Mouse (Mus musculus) MEL-GATA-1-ER (cell line): ENCODE measurements around the gene Scly.
A peak's percentile ranks its signal among the peaks of the same experiment; 100 is the strongest.

ENCODE experiments used
- DNase-seq: peaks from one replicate; pipeline ENCODE4 v3.0.0-alpha.2; 2012; ENCODE audit warnings: low read depth; ENCODE audit errors: extremely low read depth

The Scly gene

DNA sequence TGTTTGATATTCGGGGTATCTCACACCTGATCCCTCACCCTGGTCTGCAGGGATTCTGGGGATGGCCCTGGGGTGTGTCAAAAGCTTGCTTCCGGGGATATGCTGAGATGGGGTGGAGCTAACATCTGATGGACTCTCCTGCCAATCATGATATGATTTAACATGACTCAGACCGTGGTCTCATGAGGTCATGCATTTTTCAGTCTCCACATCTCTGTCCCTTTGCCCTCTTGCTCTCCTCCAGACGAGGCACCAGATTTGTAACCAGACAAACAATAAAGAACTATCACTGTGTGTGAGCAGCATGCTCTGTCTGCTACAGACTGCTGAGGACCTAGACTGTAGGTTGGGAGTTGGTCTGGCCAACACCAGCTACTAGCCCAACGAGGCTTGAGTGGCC is 64.0 kb downstream of the Scly start:
- no peak for DNase-seq

DNA sequence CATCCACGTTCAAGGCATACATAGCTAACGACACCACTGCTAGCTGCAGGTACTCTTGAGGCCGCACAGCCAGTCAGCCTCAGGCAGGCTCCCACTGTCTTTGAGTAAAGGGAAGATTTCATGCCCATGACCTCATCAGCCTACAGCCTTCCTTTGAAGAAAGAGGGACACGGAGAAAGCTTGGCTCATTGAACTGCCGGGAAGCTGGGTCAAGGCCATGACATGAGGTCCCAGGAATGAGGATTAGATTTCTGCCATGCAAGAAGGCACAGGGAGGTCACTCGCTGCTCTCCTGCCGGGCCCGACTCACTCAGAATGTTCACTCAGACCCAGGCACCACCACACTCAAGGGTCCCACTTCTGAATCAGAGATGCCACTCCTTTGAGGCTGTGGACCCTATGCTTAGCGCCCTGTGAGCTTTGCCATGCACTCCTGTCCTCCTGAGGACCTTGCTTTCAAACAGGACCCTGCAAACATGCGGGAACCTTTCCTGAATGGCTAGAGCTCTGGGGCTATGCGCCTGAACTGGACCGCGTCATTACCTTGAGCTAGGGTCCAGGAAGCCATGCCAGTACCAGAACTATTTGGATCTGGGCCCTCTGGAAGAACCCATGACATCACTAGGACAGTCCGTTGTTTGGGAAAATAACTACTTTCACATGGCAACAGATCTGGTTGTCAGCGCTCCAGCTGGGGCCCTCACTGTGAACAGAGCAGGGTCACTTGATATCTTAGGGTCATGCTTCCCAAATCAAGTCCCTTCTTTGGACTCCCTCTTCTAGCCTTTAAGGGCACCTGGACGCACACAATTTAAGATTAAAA is 66.9 kb downstream of the Scly start:
- no peak for DNase-seq

DNA sequence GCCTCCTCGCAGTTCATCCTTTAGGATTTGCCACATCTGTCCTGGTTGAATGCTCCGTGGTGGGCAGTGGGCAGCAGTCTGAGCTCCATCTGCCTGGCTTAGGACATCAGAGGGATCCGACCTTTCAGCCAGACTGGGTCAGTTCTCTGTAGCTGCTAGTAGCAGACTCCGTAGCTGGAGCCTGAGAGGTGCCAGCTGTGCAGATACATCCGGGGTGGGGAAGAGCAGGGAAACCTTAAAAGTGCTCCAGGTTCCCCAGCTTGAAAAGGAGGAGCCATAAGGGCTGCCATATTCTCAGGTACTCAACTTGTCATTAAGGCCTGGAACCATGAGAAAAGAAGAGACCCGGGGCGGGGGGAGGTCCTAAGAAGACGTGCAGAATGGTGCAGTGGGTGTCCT is 67.7 kb downstream of the Scly start:
- no peak for DNase-seq

DNA sequence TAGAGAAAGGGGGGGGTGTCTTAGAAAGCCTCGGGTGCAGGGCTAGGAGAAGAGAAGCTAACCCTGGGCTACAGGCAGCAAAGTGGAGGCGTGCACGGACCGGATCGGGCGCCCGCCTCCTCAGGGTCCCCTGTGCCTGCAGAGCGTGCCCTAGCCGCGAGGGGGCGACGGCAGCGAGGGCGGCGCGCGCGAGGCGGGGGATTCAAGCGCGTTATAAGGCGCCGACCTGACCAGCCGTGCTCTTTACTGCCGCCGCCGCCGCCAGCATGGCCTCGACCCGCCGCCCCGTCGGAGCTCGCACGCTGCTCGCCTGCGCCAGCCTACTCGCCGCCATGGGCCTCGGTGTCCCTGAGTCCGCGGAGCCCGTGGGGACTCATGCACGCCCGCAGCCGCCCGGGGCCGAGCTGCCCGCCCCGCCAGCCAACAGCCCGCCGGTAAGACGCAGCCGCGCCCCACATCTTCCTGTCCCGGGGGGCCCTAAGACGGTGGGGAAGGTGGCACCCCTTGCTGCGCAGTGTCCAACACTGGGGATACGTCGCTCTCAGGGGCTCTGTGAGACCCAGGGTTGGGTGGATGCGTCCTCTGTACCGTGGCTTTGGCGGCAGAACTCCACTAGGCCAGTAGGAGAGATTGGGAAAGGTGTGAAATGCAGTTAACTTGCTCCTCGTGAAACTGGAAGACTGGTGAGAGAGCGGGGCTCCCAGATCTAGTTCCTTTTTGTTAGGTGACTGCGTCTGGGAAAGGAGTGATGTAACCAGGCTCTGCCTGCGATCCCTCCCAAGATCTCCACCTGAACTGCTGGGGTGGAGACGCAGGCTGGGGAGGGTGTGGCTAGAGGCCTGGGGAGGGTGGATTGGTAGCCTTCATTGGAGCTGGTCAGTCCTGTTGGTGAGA is 68.3 kb downstream of the Scly start, which contains the start of gene Erfe:
TSS of gene Erfe (plus strand) at position 216 of the 894 bp plus-strand sequence.
- DNase-seq: peak; percentile 47

DNA sequence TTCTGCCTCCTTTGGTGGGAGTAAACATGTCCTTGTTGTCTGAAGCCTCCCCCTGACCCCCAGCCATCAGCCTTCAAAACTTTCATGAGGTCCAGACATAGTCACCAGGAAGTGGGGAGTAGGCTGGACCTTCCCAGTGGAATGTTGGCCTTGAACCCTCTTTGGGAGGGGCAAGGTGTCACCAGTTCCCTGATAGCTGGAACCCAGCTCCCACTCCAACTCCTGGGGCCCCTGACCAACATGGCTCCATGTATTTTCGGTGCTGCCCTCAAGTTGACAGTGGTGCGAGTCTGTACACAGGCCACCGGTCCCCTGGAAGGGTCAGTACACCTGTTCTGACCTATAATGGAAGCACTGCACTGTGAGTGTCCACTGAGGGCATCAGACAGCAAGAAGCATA is 69.2 kb downstream of the Scly start:
- DNase-seq: no peak

DNA sequence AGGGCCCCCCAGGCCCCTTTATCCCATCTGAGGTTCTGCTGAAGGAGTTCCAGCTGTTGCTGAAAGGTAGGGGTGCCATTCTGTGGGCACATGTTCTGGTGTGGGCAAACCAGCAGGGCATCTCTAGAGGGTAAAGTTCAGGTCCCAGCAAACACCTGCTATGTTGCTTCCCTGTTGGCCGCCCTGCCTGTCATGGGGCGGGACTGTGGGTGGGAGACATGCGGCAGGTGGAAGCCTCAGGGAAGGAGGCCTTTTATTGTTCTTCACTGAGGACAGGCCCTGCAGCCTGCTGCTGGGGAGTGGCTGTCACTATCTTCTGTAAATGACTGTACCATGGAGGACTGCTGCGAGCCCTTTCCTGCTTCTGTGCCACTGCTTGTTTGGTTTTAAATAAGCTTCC is 71.3 kb downstream of the Scly start:
- DNase-seq: no peak

DNA sequence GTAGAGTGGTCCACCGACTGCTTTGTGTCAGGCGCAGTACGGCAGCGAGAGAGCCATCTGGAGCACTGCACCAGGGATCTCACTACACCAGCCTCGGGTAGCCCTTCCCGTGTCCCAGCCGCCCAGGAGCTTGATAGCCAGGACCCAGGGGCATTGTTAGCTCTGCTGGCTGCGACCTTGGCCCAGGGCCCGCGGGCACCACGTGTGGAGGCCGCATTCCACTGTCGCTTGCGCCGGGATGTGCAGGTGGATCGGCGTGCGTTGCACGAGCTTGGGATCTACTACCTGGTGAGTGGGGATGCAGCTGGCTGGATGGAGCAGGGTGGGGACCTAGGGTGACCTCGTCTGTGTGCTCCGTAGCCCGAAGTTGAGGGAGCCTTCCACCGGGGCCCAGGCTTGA is 71.9 kb downstream of the Scly start:
- no peak for DNase-seq
